Mouse (Mus musculus): Measurements from ENCODE around the gene Safb.

DNA sequence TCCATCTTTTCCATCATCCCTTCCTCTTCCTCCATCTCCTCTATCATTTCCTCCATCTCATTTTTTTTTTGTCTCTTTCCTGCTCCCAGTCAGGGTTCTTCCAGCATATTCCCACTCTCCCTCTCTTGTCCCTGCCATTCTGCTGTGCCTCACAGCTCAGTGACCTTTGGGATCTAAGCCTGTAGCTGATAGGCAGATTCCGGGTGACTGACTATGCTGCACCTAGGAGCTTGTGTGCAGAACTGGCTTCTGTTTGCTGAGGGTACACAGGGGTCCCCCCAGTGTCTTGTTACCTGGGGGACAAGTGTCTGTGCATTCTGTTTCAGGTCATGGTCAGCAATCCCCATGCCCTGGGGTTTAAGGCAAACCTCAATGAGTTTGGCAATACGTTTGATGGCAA is 70.1 kb downstream of the Safb start:
- TF ChIP-seq CTCF (IDR thresholded peaks at IDR 0.05; ENCODE audit: insufficient read depth, low read depth, low read length), result no peak
- no peak for TF ChIP-seq POLR2A (IDR thresholded peaks at IDR 0.05; ENCODE audit: insufficient read depth, low read depth, low read length)
